Mouse (Mus musculus) myocyte (in vitro differentiated cells): ENCODE results near the gene Klhl36. TPM values are rescaled to one million over a fixed set of nuclear protein-coding genes. Genes with fewer than 3 reads are reported as not detected.

Experiments
- H3K27me3 ChIP-seq: one replicate; pipeline ENCODE4 v1.6.1; 2011; ENCODE audit not compliant: control insufficient read depth, insufficient read depth, insufficient read length
- H3K36me3 ChIP-seq: one replicate; pipeline ENCODE4 v1.6.1; 2011; ENCODE audit not compliant: control insufficient read depth, insufficient read depth
- H3K4me2 ChIP-seq: one replicate; pipeline ENCODE4 v1.6.1; 2011; ENCODE audit warnings: low read depth, control low read depth
- H3K4me3 ChIP-seq: one replicate; pipeline ENCODE4 v1.5.1; 2011; ENCODE audit warnings: mild to moderate bottlenecking, control low read depth, moderate library complexity
- H3K79me2 ChIP-seq: one replicate; pipeline ENCODE4 v1.6.1; 2011; ENCODE audit not compliant: control insufficient read depth, insufficient read depth
- H3ac ChIP-seq: one replicate; pipeline ENCODE4 v1.6.1; 2011; ENCODE audit not compliant: control insufficient read depth, insufficient read length
- CEBPB ChIP-seq: IDR thresholded peaks from 2 replicates; pipeline ENCODE4 v1.6.1; 2011; ENCODE audit warnings: mild to moderate bottlenecking, moderate library complexity; ENCODE audit not compliant: poor library complexity, insufficient read depth, severe bottlenecking
- E2F4 ChIP-seq: IDR thresholded peaks from one replicate; pipeline ENCODE4 v1.6.1; 2011; ENCODE audit warnings: mild to moderate bottlenecking, control low read depth, moderate library complexity; ENCODE audit not compliant: insufficient read depth
- MAX ChIP-seq: IDR thresholded peaks from one replicate; pipeline ENCODE4 v1.6.1; 2011; ENCODE audit warnings: low read depth, mild to moderate bottlenecking, control low read depth
- MYOD1 ChIP-seq, 3 experiments: IDR thresholded peaks; one replicate each; pipeline ENCODE4 v1.6.1; 2011; ENCODE audit warnings: control low read depth in 2 of 3, low read depth in 2 of 3, mild to moderate bottlenecking in 2 of 3, moderate library complexity in 1 of 3; ENCODE audit not compliant: insufficient read length in 2 of 3, control insufficient read depth in 1 of 3
- MYOG ChIP-seq, 3 experiments: IDR thresholded peaks; one replicate each; pipeline ENCODE4 v1.6.1; 2011; ENCODE audit warnings: control low read depth in 2 of 3, low read depth in 2 of 3, mild to moderate bottlenecking in 2 of 3; ENCODE audit not compliant: insufficient read length in 2 of 3, control insufficient read depth in 1 of 3, insufficient read depth in 1 of 3
- POLR2A ChIP-seq: IDR thresholded peaks from one replicate; pipeline ENCODE4 v1.6.1; 2011; ENCODE audit warnings: low read depth, mild to moderate bottlenecking, control low read depth, moderate library complexity; ENCODE audit not compliant: insufficient read length
- POLR2AphosphoS2 ChIP-seq: IDR thresholded peaks from one replicate; pipeline ENCODE4 v1.6.1; 2011; ENCODE audit warnings: low read depth, control low read depth; ENCODE audit not compliant: insufficient read length
- REST ChIP-seq: IDR thresholded peaks from one replicate; pipeline ENCODE4 v1.6.1; 2011; ENCODE audit warnings: mild to moderate bottlenecking, control low read depth, moderate library complexity; ENCODE audit not compliant: insufficient read depth, insufficient read length
- SRF ChIP-seq: IDR thresholded peaks from one replicate; pipeline ENCODE4 v1.6.1; 2011; ENCODE audit warnings: low read depth; ENCODE audit not compliant: control insufficient read depth, insufficient read length
- TCF12 ChIP-seq: IDR thresholded peaks from one replicate; pipeline ENCODE4 v1.6.1; 2011; ENCODE audit warnings: mild to moderate bottlenecking, control low read depth; ENCODE audit not compliant: poor library complexity, insufficient read depth, severe bottlenecking
- TCF3 ChIP-seq: IDR thresholded peaks from one replicate; pipeline ENCODE4 v1.6.1; 2011; ENCODE audit warnings: low read depth, control low read depth; ENCODE audit not compliant: insufficient read length
- USF1 ChIP-seq: IDR thresholded peaks from one replicate; pipeline ENCODE4 v1.6.1; 2011; ENCODE audit warnings: low read depth, mild to moderate bottlenecking, control low read depth, moderate library complexity
- polyA plus RNA-seq: library from polyadenylated mRNA; unstranded; fragments of >200 nt; fragmentation: generic; extraction: Trizol; gene quantifications from one replicate; pipeline ENCODE4 v1.2.1, GENCODE M21; 2012; ENCODE audit warnings: missing spikeins

The Klhl36 gene
- polyA plus RNA-seq, 1 experiment = 4.0 TPM

DNA sequence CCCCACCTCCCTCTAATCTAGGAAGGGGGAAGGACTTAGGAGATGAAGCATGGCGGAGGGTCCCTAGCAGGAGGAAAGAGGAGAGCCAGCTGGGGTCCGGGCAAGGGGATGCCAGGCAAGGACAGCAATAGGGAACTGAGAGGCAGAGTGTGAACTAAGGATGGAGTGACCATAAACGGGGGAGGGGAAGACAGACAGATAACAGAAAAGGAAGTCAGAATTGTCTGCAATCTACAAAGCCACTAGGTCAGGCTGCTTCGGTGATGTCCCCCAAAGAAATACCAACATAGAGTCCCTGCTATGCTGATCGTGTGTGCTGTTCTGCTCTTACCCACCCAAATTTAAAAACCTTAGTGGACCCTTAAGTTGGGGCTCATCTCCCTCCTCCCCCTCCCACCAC, 35.1 kb upstream of the Klhl36 start:
- peaks cover 31% of the 10 kb centered on the region for H3K79me2 ChIP-seq

GRCm38 (mm10) chr8:119827721-119828153, 34.3 kb upstream of the Klhl36 start:
- Histone ChIP-seq H3K79me2 (peaks cover 37% of the 10 kb centered on the region), H3ac (no peak overlapping the region), H3K4me2 (no peak overlapping the region), H3K4me3 (no peak overlapping the region), H3K36me3 (no peaks in the 10 kb centered on the region), H3K27me3 (no peaks in the 10 kb centered on the region)
- TF ChIP-seq MAX = no peak
- TF ChIP-seq POLR2A = no peak
- no peak for TF ChIP-seq TCF3
- no peak for TF ChIP-seq MYOG (IDR thresholded peaks at IDR 0.05; ENCODE audit: control insufficient read depth in 1 of 3, insufficient read depth in 1 of 3, insufficient read length in 2 of 3, low read depth in 2 of 3)
- no peak for TF ChIP-seq E2F4
- TF ChIP-seq MYOD1 (IDR thresholded peaks at IDR 0.05; ENCODE audit: control insufficient read depth in 1 of 3, insufficient read length in 2 of 3, low read depth in 2 of 3) = no peak
- no peak for TF ChIP-seq POLR2AphosphoS2
- TF ChIP-seq CEBPB = no peak
- TF ChIP-seq SRF = no peak
- no peak for TF ChIP-seq TCF12
- TF ChIP-seq REST = no peak
- TF ChIP-seq USF1 = no peak

More for the DNA sequence above, 35.1 kb upstream of the Klhl36 start:
- H3K36me3 ChIP-seq = no peaks in the 10 kb centered on the region
- no peak overlapping the region for H3K4me2 ChIP-seq
- no peak overlapping the region for H3K4me3 ChIP-seq
- H3ac ChIP-seq = no peak overlapping the region
- TF ChIP-seq SRF (no peak), POLR2AphosphoS2 (no peak)
- no peaks in the 10 kb centered on the region for H3K27me3 ChIP-seq

DNA sequence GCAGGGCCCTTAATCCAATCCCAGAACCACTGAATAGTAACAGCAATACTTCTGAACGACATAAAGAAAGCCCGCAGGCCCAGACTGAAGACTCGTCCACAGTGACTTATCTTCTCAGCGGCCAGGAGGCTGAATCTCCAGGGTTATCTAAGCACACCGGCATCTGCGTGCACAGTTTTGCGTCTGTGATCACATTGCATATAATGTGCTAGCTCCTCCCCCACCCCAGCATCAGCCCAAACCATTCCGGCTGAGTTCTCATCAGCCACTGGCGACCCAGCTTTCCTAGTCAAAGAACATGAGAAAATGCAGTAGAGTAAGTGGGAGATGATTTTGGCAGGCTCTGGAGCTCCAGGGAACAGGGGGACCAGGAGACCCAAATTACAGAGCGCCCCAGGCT, 33.1 kb upstream of the Klhl36 start:
- H3K79me2 ChIP-seq = peaks cover 35% of the 10 kb centered on the region
- TF ChIP-seq SRF (no peak), CEBPB (no peak), TCF12 (no peak), MYOD1 (IDR thresholded peaks at IDR 0.05; ENCODE audit: control insufficient read depth in 1 of 3, insufficient read length in 2 of 3, low read depth in 2 of 3) (no peak), POLR2AphosphoS2 (no peak), MAX (no peak), POLR2A (no peak), MYOG (IDR thresholded peaks at IDR 0.05; ENCODE audit: control insufficient read depth in 1 of 3, insufficient read depth in 1 of 3, insufficient read length in 2 of 3, low read depth in 2 of 3) (no peak)

DNA sequence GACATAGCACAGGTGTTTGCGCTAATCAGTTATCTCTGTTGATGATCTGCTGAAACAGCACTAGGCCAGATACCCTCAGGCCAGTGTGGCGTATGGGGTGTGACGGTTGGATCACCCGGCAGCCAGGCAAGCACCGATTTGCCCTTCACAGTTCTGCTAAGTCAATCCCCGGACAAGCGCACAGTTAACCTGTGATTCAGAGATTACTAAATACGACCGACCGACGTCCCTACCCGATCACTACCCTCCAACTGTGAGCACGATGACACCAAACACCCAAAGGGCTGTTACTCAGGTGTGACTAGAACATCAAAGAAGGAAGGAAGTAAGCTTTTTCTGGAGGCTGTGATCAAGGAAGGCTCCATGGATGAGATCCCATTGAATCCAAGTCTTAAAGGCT, 32.6 kb upstream of the Klhl36 start:
- no peak overlapping the region for H3K4me3 ChIP-seq
- no peaks in the 10 kb centered on the region for H3K36me3 ChIP-seq
- H3ac ChIP-seq = no peak overlapping the region
- TF ChIP-seq MYOG (IDR thresholded peaks at IDR 0.05; ENCODE audit: control insufficient read depth in 1 of 3, insufficient read depth in 1 of 3, insufficient read length in 2 of 3, low read depth in 2 of 3) (no peak), MAX (no peak), CEBPB (no peak), POLR2A (no peak), E2F4 (no peak), MYOD1 (IDR thresholded peaks at IDR 0.05; ENCODE audit: control insufficient read depth in 1 of 3, insufficient read length in 2 of 3, low read depth in 2 of 3) (no peak), POLR2AphosphoS2 (no peak), REST (no peak), TCF12 (no peak), USF1 (no peak), SRF (no peak), TCF3 (no peak)
- peaks cover 35% of the 10 kb centered on the region for H3K79me2 ChIP-seq
- no peaks in the 10 kb centered on the region for H3K27me3 ChIP-seq
- no peak overlapping the region for H3K4me2 ChIP-seq

More for the DNA sequence above, 33.1 kb upstream of the Klhl36 start:
- Histone ChIP-seq H3K4me2 (no peak overlapping the region), H3ac (no peak overlapping the region), H3K27me3 (no peaks in the 10 kb centered on the region), H3K4me3 (no peak overlapping the region), H3K36me3 (no peaks in the 10 kb centered on the region)

DNA sequence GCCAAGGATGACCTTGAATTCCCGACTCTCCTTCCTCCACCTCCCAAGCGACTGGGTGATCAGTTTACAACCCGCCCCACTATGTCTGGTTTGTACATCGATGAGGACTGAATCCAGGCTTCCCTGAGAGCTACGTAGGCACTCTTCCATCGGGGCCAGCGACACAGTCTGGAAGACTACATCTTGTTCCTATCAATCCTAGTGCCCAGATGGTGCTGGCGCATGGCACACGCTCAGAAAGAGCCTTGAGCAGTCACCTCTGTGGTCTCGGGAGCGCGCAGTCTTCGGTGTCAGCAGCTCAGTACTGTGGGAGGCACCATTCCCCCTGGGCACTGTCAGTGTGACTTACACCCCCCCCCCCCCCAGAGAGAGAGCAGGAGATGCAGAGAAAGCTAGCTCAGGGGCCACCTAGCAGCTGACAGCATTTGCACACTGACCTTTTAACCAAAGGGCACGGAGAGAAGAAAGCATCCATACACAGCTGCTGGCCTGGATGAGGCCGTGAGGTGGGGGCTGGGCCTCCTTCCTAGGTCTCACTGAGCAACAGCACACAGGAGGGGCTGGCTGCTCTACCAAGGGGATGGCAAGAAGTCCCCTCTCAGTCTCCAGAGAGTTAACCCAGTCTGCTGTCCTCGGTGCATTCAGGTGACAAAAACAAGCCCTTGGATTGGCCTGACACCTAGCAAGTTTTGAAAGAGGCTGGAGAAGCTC, 32.0 kb upstream of the Klhl36 start:
- Histone ChIP-seq H3K36me3 (no peaks in the 10 kb centered on the region), H3K79me2 (peaks cover 38% of the 10 kb centered on the region), H3K4me3 (no peak overlapping the region), H3K4me2 (no peak overlapping the region), H3ac (no peak overlapping the region), H3K27me3 (no peaks in the 10 kb centered on the region)
- no peak for TF ChIP-seq E2F4
- TF ChIP-seq USF1 = no peak
- no peak for TF ChIP-seq POLR2AphosphoS2
- TF ChIP-seq MYOD1 (IDR thresholded peaks at IDR 0.05; ENCODE audit: control insufficient read depth in 1 of 3, insufficient read length in 2 of 3, low read depth in 2 of 3) = peak in 2 of 3 experiments; percentile 32 to 52
- TF ChIP-seq POLR2A = no peak
- TF ChIP-seq MYOG (IDR thresholded peaks at IDR 0.05; ENCODE audit: control insufficient read depth in 1 of 3, insufficient read depth in 1 of 3, insufficient read length in 2 of 3, low read depth in 2 of 3) = peak in 2 of 3 experiments; percentile 63 to 78
